Mouse (Mus musculus) left cerebral cortex, adult 9 months (tissue): ENCODE measurements at regions not wholly inside any gene's neighbourhood (a gene's known extent, or its start where the extent isn't known, plus 50 kb on each side); places are given as distances from the start of the nearest gene placed in this dataset.

Source experiments
- DNase-seq, 2 experiments: peaks; one replicate each; pipeline ENCODE4 v3.0.0; 2022; ENCODE audit warnings: low spot score in 2 of 2

GRCm38 (mm10) chr6:94911374-94911773 lies 205.7 kb upstream of the Kbtbd8 start:
- no peak for DNase-seq

- DNase-seq, result no peak
Observed at GRCm38 (mm10) chr6:94900862-94901261, 200.9 kb upstream of the Lrig1 start.

GRCm38 (mm10) chr6:94898881-94899280 lies 198.9 kb upstream of the Lrig1 start:
- DNase-seq, result no peak

- no peak for DNase-seq
Observed at GRCm38 (mm10) chr6:94890165-94890564, 190.2 kb upstream of the Lrig1 start.

GRCm38 (mm10) chr6:94889271-94889670 lies 189.3 kb upstream of the Lrig1 start:
- DNase-seq, result no peak

- DNase-seq, result no peak
Observed at GRCm38 (mm10) chr6:94881139-94881538, 181.2 kb upstream of the Lrig1 start.

- no peak for DNase-seq
Observed at GRCm38 (mm10) chr6:94875841-94876240, 175.9 kb upstream of the Lrig1 start.

- DNase-seq, result no peak
Observed at GRCm38 (mm10) chr6:94875065-94875464, 175.1 kb upstream of the Lrig1 start.

GRCm38 (mm10) chr6:94874415-94874814 lies 174.5 kb upstream of the Lrig1 start:
- DNase-seq, result peak in 1 of 2 experiments; percentile 5

GRCm38 (mm10) chr6:94867952-94868351 lies 168.0 kb upstream of the Lrig1 start:
- DNase-seq, result no peak

- DNase-seq, result no peak
Observed at GRCm38 (mm10) chr6:94865498-94865897, 165.5 kb upstream of the Lrig1 start.

GRCm38 (mm10) chr6:94858121-94858621 lies 158.2 kb upstream of the Lrig1 start:
- no peak for DNase-seq

GRCm38 (mm10) chr6:94850121-94850520 lies 150.2 kb upstream of the Lrig1 start:
- no peak for DNase-seq

- no peak for DNase-seq
Observed at GRCm38 (mm10) chr6:94849533-94849932, 149.6 kb upstream of the Lrig1 start.

- DNase-seq, result peak in 1 of 2 experiments; percentile 39
Observed at GRCm38 (mm10) chr6:94848437-94848836, 148.5 kb upstream of the Lrig1 start.

- DNase-seq, result no peak
Observed at GRCm38 (mm10) chr6:94845821-94846220, 145.9 kb upstream of the Lrig1 start.

GRCm38 (mm10) chr6:94842856-94843255 lies 142.9 kb upstream of the Lrig1 start:
- no peak for DNase-seq

GRCm38 (mm10) chr6:94841881-94842280 lies 141.9 kb upstream of the Lrig1 start:
- DNase-seq, result no peak

- DNase-seq, result no peak
Observed at GRCm38 (mm10) chr6:94835742-94836141, 135.8 kb upstream of the Lrig1 start.

- no peak for DNase-seq
Observed at GRCm38 (mm10) chr6:94834551-94834950, 134.6 kb upstream of the Lrig1 start.

GRCm38 (mm10) chr6:94830801-94831200 lies 130.8 kb upstream of the Lrig1 start:
- DNase-seq, result no peak

GRCm38 (mm10) chr6:94829246-94829645 lies 129.3 kb upstream of the Lrig1 start:
- DNase-seq, result peak in 1 of 2 experiments; percentile 37

GRCm38 (mm10) chr6:94826656-94827055 lies 126.7 kb upstream of the Lrig1 start:
- no peak for DNase-seq

GRCm38 (mm10) chr6:94818220-94818619 lies 118.3 kb upstream of the Lrig1 start:
- DNase-seq, result no peak
